Mouse (Mus musculus): Measurements from ENCODE around the gene Mapre3. TPM values are rescaled to one million over a fixed set of nuclear protein-coding genes. Genes with fewer than 3 reads are reported as not detected.

Gene Mapre3
- 18.5 and 19.2 TPM in 2 replicates for polyA plus RNA-seq (2014; fragmentation: Nextera tagmentation; extraction: Ambion mirVana)

DNA sequence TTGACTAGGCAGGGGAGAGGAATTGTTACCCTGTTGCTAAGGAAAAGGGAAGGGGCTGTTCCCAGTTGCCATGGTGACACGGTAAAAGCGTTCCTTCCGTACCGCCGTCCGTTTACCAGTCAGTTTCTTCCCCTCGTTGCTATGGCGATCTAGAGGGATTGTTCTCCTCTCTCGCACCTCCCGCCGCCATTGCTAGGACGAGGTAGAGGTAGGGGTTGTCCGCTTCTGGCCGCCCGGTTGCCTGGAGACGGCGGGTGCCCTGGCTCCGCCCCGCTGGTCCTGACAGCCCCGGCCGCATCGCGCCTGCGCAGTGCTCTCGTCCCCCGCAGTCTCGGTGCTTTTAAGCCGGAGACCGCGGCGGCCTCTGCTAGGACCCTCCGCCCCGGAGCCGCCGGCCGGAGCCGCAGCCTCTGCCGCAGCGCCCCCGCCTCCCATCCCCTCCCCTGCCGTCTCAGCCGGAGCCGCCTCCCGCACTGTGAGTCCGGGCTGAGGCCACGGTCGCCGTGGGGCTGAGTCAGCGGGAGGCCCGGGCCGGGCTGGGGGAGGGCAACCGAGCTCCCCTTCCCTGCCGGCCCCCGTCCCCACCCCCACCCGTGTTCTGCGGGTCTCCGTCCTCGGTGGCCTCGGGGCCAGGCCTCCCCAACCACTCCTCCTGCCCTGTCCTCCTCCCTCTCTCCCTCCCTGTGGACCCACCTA, at the start of gene Mapre3:
Gene Mapre3 (plus strand): TSS at position 218 of the 696 bp plus-strand sequence.
- H3K27me3 ChIP-seq (replicated peaks; ENCODE audit: control insufficient read depth, insufficient read depth, low read length), result no peaks in the 10 kb centered on the region
- no peaks in the 10 kb centered on the region for H3K36me3 ChIP-seq (ENCODE audit: control insufficient read depth, insufficient read depth, low read length)
- peak within 1 kb of the TSS; percentile 79 for H3K4me2 ChIP-seq (ENCODE audit: low read length)
- peak; percentile 91 for ATAC-seq (replicated peaks; ENCODE audit: low FRiP score, low TSS enrichment, low read depth)
- no peaks in the 10 kb centered on the region for H3K9me3 ChIP-seq (ENCODE audit: control insufficient read depth, low read length)
- peaks cover 8% of the 10 kb centered on the region for H3K4me1 ChIP-seq (replicated peaks; ENCODE audit: control insufficient read depth, insufficient read depth, low read length)
- H3K9ac ChIP-seq (ENCODE audit: low read length), result peak within 1 kb of the TSS; percentile 62
- H3K27ac ChIP-seq (ENCODE audit: low read depth), result 0 out of 2 replicates have a peak within 1 kb of the TSS, but pooled peaks have one; percentile 35
- H3K4me3 ChIP-seq (ENCODE audit: low read depth, low read length), result peak within 1 kb of the TSS; percentile 72
- DNase-seq (ENCODE audit: low spot score), result peak; percentile 93
- under 1% methylated on average over 44 of the region's 59 CpGs for WGBS

- no peak for ATAC-seq (replicated peaks; ENCODE audit: low FRiP score, low TSS enrichment, low read depth)
- no peak overlapping the region for H3K27ac ChIP-seq (ENCODE audit: low read depth)
- H3K4me3 ChIP-seq (ENCODE audit: low read depth, low read length), result no peak overlapping the region
- DNase-seq (ENCODE audit: low spot score), result no peak
- H3K27me3 ChIP-seq (replicated peaks; ENCODE audit: control insufficient read depth, insufficient read depth, low read length), result no peaks in the 10 kb centered on the region
- H3K9ac ChIP-seq (ENCODE audit: low read length), result no peak overlapping the region
- H3K4me2 ChIP-seq (ENCODE audit: low read length), result no peak overlapping the region
- no peaks in the 10 kb centered on the region for H3K9me3 ChIP-seq (ENCODE audit: control insufficient read depth, low read length)
- no peaks in the 10 kb centered on the region for H3K36me3 ChIP-seq (ENCODE audit: control insufficient read depth, insufficient read depth, low read length)
- H3K4me1 ChIP-seq (replicated peaks; ENCODE audit: control insufficient read depth, insufficient read depth, low read length), result peaks cover 11% of the 10 kb centered on the region
- WGBS, result 76% methylated on average over 12 of the region's 12 CpGs
These were observed 48.7 kb upstream of the Mapre3 start for GRCm38 (mm10) chr5:30765596-30766370.

DNA sequence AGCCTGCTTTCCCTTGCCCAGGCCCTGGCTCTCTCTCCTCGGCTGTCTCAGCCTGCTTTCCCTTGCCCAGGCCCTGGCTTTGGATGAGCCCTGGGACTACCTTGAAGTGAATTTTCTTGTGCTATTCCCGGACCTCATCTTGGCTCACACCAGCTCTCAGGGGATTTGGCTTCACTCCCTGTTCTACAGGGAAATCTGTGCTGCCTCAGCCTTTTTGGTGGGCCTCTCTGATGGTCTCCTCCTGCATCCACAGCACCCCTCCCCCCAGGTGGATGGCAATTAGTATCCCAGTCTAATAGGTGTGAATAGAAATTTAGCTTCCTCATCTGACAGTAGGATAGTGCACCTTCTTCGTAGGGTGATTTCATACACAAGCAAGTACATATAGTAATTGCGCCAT, 46.4 kb upstream of the Mapre3 start:
- Histone ChIP-seq H3K27me3 (replicated peaks; ENCODE audit: control insufficient read depth, insufficient read depth, low read length) (no peaks in the 10 kb centered on the region), H3K4me2 (ENCODE audit: low read length) (no peak overlapping the region), H3K36me3 (ENCODE audit: control insufficient read depth, insufficient read depth, low read length) (no peaks in the 10 kb centered on the region), H3K4me1 (replicated peaks; ENCODE audit: control insufficient read depth, insufficient read depth, low read length) (peaks cover 11% of the 10 kb centered on the region), H3K27ac (ENCODE audit: low read depth) (no peak overlapping the region), H3K9me3 (ENCODE audit: control insufficient read depth, low read length) (no peaks in the 10 kb centered on the region), H3K4me3 (ENCODE audit: low read depth, low read length) (no peak overlapping the region), H3K9ac (ENCODE audit: low read length) (no peak overlapping the region)
- WGBS, result 77% methylated on average over 4 of the region's 4 CpGs
- no peak for DNase-seq (ENCODE audit: low spot score)
- no peak for ATAC-seq (replicated peaks; ENCODE audit: low FRiP score, low TSS enrichment, low read depth)

GRCm38 (mm10) chr5:30768598-30768997, 45.8 kb upstream of the Mapre3 start:
- Histone ChIP-seq H3K4me1 (replicated peaks; ENCODE audit: control insufficient read depth, insufficient read depth, low read length) (peaks cover 11% of the 10 kb centered on the region), H3K27ac (ENCODE audit: low read depth) (no peak overlapping the region), H3K4me3 (ENCODE audit: low read depth, low read length) (no peak overlapping the region), H3K27me3 (replicated peaks; ENCODE audit: control insufficient read depth, insufficient read depth, low read length) (no peaks in the 10 kb centered on the region), H3K9ac (ENCODE audit: low read length) (no peak overlapping the region), H3K9me3 (ENCODE audit: control insufficient read depth, low read length) (no peaks in the 10 kb centered on the region), H3K4me2 (ENCODE audit: low read length) (no peak overlapping the region), H3K36me3 (ENCODE audit: control insufficient read depth, insufficient read depth, low read length) (no peaks in the 10 kb centered on the region)
- WGBS, result 16% methylated on average over 9 of the region's 9 CpGs
- ATAC-seq (replicated peaks; ENCODE audit: low FRiP score, low TSS enrichment, low read depth) (peak; percentile 69), DNase-seq (ENCODE audit: low spot score) (peak; percentile 65)

DNA sequence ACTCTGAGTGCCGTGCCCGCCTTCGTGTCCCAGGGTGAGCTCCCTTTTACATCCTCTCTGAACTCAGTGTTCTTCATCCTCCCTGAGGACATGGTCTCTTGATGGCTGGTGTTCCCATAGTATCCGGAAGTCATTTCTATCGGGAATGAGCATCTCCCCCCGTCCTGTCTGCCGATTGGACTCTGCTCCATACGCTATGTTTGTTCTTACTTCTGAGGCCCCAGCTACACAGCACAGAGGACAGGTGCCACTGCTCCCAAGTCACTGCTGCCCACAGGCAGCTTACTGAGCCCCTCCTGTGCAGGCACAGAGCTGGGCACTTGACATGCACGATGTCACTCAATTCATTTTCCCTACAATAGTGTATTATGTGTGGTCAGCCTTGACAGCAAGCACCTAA, 45.4 kb upstream of the Mapre3 start:
- Histone ChIP-seq H3K27me3 (replicated peaks; ENCODE audit: control insufficient read depth, insufficient read depth, low read length) (no peaks in the 10 kb centered on the region), H3K4me1 (replicated peaks; ENCODE audit: control insufficient read depth, insufficient read depth, low read length) (peaks cover 11% of the 10 kb centered on the region), H3K9ac (ENCODE audit: low read length) (no peak overlapping the region), H3K4me2 (ENCODE audit: low read length) (no peak overlapping the region), H3K9me3 (ENCODE audit: control insufficient read depth, low read length) (no peaks in the 10 kb centered on the region), H3K27ac (ENCODE audit: low read depth) (no peak overlapping the region), H3K4me3 (ENCODE audit: low read depth, low read length) (no peak overlapping the region), H3K36me3 (ENCODE audit: control insufficient read depth, insufficient read depth, low read length) (no peaks in the 10 kb centered on the region)
- 80% methylated on average over 9 of the region's 9 CpGs for WGBS
- ATAC-seq (replicated peaks; ENCODE audit: low FRiP score, low TSS enrichment, low read depth), result no peak
- DNase-seq (ENCODE audit: low spot score), result no peak

- Histone ChIP-seq H3K4me2 (ENCODE audit: low read length) (peak overlapping the region; percentile 49), H3K9me3 (ENCODE audit: control insufficient read depth, low read length) (no peaks in the 10 kb centered on the region), H3K36me3 (ENCODE audit: control insufficient read depth, insufficient read depth, low read length) (no peaks in the 10 kb centered on the region), H3K27ac (ENCODE audit: low read depth) (no peak overlapping the region), H3K27me3 (replicated peaks; ENCODE audit: control insufficient read depth, insufficient read depth, low read length) (no peaks in the 10 kb centered on the region), H3K4me3 (ENCODE audit: low read depth, low read length) (peak overlapping the region; percentile 17), H3K4me1 (replicated peaks; ENCODE audit: control insufficient read depth, insufficient read depth, low read length) (0 out of 2 replicates have a peak, but pooled peaks cover 2% of the 10 kb centered on the region), H3K9ac (ENCODE audit: low read length) (no peak overlapping the region)
- WGBS, result 7% methylated on average over 20 of the region's 20 CpGs
- DNase-seq (ENCODE audit: low spot score), result peak; percentile 88
- ATAC-seq (replicated peaks; ENCODE audit: low FRiP score, low TSS enrichment, low read depth), result peak; percentile 88
These were observed 39.7 kb upstream of the Mapre3 start for GRCm38 (mm10) chr5:30774601-30775371.

- Histone ChIP-seq H3K4me3 (ENCODE audit: low read depth, low read length) (no peak overlapping the region), H3K4me1 (replicated peaks; ENCODE audit: control insufficient read depth, insufficient read depth, low read length) (no peaks in the 10 kb centered on the region; the same call in 1 of the 2 replicates), H3K4me2 (ENCODE audit: low read length) (no peak overlapping the region), H3K27ac (ENCODE audit: low read depth) (no peak overlapping the region), H3K27me3 (replicated peaks; ENCODE audit: control insufficient read depth, insufficient read depth, low read length) (no peaks in the 10 kb centered on the region), H3K9me3 (ENCODE audit: control insufficient read depth, low read length) (no peaks in the 10 kb centered on the region), H3K36me3 (ENCODE audit: control insufficient read depth, insufficient read depth, low read length) (no peaks in the 10 kb centered on the region), H3K9ac (ENCODE audit: low read length) (no peak overlapping the region)
- no peak for ATAC-seq (replicated peaks; ENCODE audit: low FRiP score, low TSS enrichment, low read depth)
- WGBS, result 62% methylated on average over 9 of the region's 9 CpGs
- DNase-seq (ENCODE audit: low spot score), result no peak
These were observed 33.7 kb upstream of the Mapre3 start for GRCm38 (mm10) chr5:30780699-30781098.

- Histone ChIP-seq H3K36me3 (ENCODE audit: control insufficient read depth, insufficient read depth, low read length) (no peaks in the 10 kb centered on the region), H3K27ac (ENCODE audit: low read depth) (no peak overlapping the region), H3K4me2 (ENCODE audit: low read length) (no peak overlapping the region), H3K4me1 (replicated peaks; ENCODE audit: control insufficient read depth, insufficient read depth, low read length) (no peaks in the 10 kb centered on the region; the same call in 1 of the 2 replicates), H3K9ac (ENCODE audit: low read length) (no peak overlapping the region), H3K9me3 (ENCODE audit: control insufficient read depth, low read length) (no peaks in the 10 kb centered on the region), H3K27me3 (replicated peaks; ENCODE audit: control insufficient read depth, insufficient read depth, low read length) (no peaks in the 10 kb centered on the region), H3K4me3 (ENCODE audit: low read depth, low read length) (no peak overlapping the region)
- no peak for DNase-seq (ENCODE audit: low spot score)
- WGBS, result 84% methylated on average over 3 of the region's 3 CpGs
- no peak for ATAC-seq (replicated peaks; ENCODE audit: low FRiP score, low TSS enrichment, low read depth)
These were observed 33.3 kb upstream of the Mapre3 start for GRCm38 (mm10) chr5:30781147-30781546.

All from intestine, embryonic 14.5 days (tissue).